Mouse (Mus musculus): ENCODE measurements around the gene Cage1.

- TF ChIP-seq POLR2A (IDR thresholded peaks at IDR 0.05; ENCODE audit: extremely low read depth, insufficient read depth, low read length) (no peak), CTCF (IDR thresholded peaks at IDR 0.05; ENCODE audit: low read depth, low read length) (no peak)
Measured at GRCm38 (mm10) chr13:38036343-38037043, 376 bp downstream of the Cage1 start, which contains the start of gene Riok1.

Data from liver, adult 2 months (tissue).